Mouse (Mus musculus): Measurements from ENCODE around the gene Hectd3.

The Hectd3 gene

GRCm38 (mm10) chr4:116995131-116995797 is at the start of gene Hectd3:
TSS of gene Hectd3 (plus strand) at chr4:116995317.
- ChIA-PET POLR2A (interaction anchor here (0.5 to 5.7 kb wide), 87 partner anchors 8 to 942 kb away, joined by 3 to 53 read pairs (median 4); partner anchors contain the start of genes Btbd19 (in 3 of the 4), Plk3 (in 3 of the 4), Ccdc163 (in 2 of the 4) and Eif2b3 (in 2 of the 4)), CTCF (interaction anchor here (0.6 to 2.1 kb wide), 42 partner anchors 8 to 555 kb away, joined by 3 to 18 read pairs (median 5); partner anchors contain the start of genes Btbd19 (in 3 of the 4), Mutyh (in 1 of the 4), Plk3 (in 1 of the 4) and Ptch2 (in 1 of the 4))

- CTCF ChIA-PET: no interaction called here
- POLR2A ChIA-PET: interaction anchor here in 1 of 4 experiments (0.7 to 1.1 kb wide), 2 partner anchors 21 to 35 kb away, joined by 3 to 4 read pairs; no protein-coding TSS in a partner anchor
Observed at GRCm38 (mm10) chr4:116951642-116952041, 43.5 kb upstream of the Hectd3 start.

- ChIA-PET CTCF (no interaction called here), POLR2A (interaction anchor here in 2 of 4 experiments (0.6 to 1.5 kb wide), 2 partner anchors 40 to 246 kb away, joined by 3 to 9 read pairs; partner anchors contain the start of genes Hectd3 (in 1 of the 2) and Urod (in 1 of the 2))
Observed at GRCm38 (mm10) chr4:116954951-116955350, 40.2 kb upstream of the Hectd3 start.

- CTCF ChIA-PET: interaction anchor here in 3 of 4 experiments (0.6 to 4.3 kb wide), 9 partner anchors 7 to 176 kb away, joined by 3 to 13 read pairs (median 5); no protein-coding TSS in a partner anchor
- POLR2A ChIA-PET: interaction anchor here in 2 of 4 experiments (0.8 to 1.5 kb wide), 5 partner anchors 10 to 185 kb away, joined by 3 to 4 read pairs (median 3); no protein-coding TSS in a partner anchor
Observed at GRCm38 (mm10) chr4:116976503-116976902, 18.6 kb upstream of the Hectd3 start.

- ChIA-PET CTCF (interaction anchor here (0.6 to 2.9 kb wide), 13 partner anchors 10 to 265 kb away, joined by 3 to 33 read pairs (median 6); partner anchors contain the start of gene Hectd3 (in 1 of the 4)), POLR2A (interaction anchor here in 3 of 4 experiments (0.6 to 2.8 kb wide), 13 partner anchors 9 to 253 kb away, joined by 3 to 21 read pairs (median 4); partner anchors contain the start of genes Hectd3 (in 1 of the 3), Mutyh (in 1 of the 3), Plk3 (in 1 of the 3) and Toe1 (in 1 of the 3))
Observed at GRCm38 (mm10) chr4:116985681-116986080, 9.4 kb upstream of the Hectd3 start.

GRCm38 (mm10) chr4:116986400-116987121 is 8.6 kb upstream of the Hectd3 start:
- POLR2A ChIA-PET: interaction anchor here in 3 of 4 experiments (0.6 to 4.3 kb wide), 53 partner anchors 9 to 391 kb away, joined by 3 to 21 read pairs (median 4); partner anchors contain the start of genes Hectd3 (in 3 of the 3), Prdx1 (in 2 of the 3), Ptch2 (in 2 of the 3) and Zswim5 (in 2 of the 3)

GRCm38 (mm10) chr4:116987122-116987456 is 8.0 kb upstream of the Hectd3 start:
- ChIA-PET POLR2A (interaction anchor here in 3 of 4 experiments (0.5 to 4.3 kb wide), 56 partner anchors 8 to 1753 kb away, joined by 3 to 21 read pairs (median 4); partner anchors contain the start of genes Hectd3 (in 3 of the 3), Plk3 (in 2 of the 3), Prdx1 (in 2 of the 3) and Ptch2 (in 2 of the 3)), CTCF (interaction anchor here (0.5 to 2.9 kb wide), 73 partner anchors 8 to 325 kb away, joined by 3 to 34 read pairs (median 4); partner anchors contain the start of genes Hectd3 (in 4 of the 4), Ccdc163 (in 2 of the 4), Mmachc (in 2 of the 4) and Mutyh (in 2 of the 4))

More at GRCm38 (mm10) chr4:116986400-116987121, 8.6 kb upstream of the Hectd3 start:
- CTCF ChIA-PET: interaction anchor here (0.5 to 2.9 kb wide), 77 partner anchors 9 to 325 kb away, joined by 3 to 34 read pairs (median 4); partner anchors contain the start of genes Hectd3 (in 4 of the 4), Ccdc163 (in 2 of the 4), Mmachc (in 2 of the 4) and Mutyh (in 2 of the 4)

GRCm38 (mm10) chr4:116989731-116990130 is 5.4 kb upstream of the Hectd3 start:
- ChIA-PET CTCF (interaction anchor here (0.5 to 1.4 kb wide), 9 partner anchors 13 to 848 kb away, joined by 3 to 7 read pairs (median 4); no protein-coding TSS in a partner anchor), POLR2A (interaction anchor here in 3 of 4 experiments (0.7 to 4.3 kb wide), 11 partner anchors 11 to 212 kb away, joined by 3 to 16 read pairs (median 3); partner anchors contain the start of gene Plk3 (in 1 of the 3))

GRCm38 (mm10) chr4:116991366-116991765 is 3.8 kb upstream of the Hectd3 start:
- POLR2A ChIA-PET: no interaction called here

GRCm38 (mm10) chr4:116993672-116994621 is 1.2 kb upstream of the Hectd3 start, which contains the start of gene Urod:
TSS of gene Urod (minus strand) at chr4:116994413.
- CTCF ChIA-PET: interaction anchor here (0.7 to 1.7 kb wide), 9 partner anchors 9 to 273 kb away, joined by 3 to 10 read pairs (median 3); partner anchors contain the start of genes Ptch2 (in 1 of the 4) and Tesk2 (in 1 of the 4)
- POLR2A ChIA-PET: interaction anchor here in 3 of 4 experiments (0.6 to 5.7 kb wide), 36 partner anchors 8 to 864 kb away, joined by 3 to 53 read pairs (median 5); partner anchors contain the start of genes Rps8 (in 2 of the 3), Tesk2 (in 2 of the 3), Akr1a1 (in 1 of the 3) and Eif2b3 (in 1 of the 3)

More at GRCm38 (mm10) chr4:116991366-116991765, 3.8 kb upstream of the Hectd3 start:
- CTCF ChIA-PET: interaction anchor here in 1 of 4 experiments (0.6 to 1.0 kb wide), 4 partner anchors 11 to 326 kb away, joined by 3 read pairs; no protein-coding TSS in a partner anchor

GRCm38 (mm10) chr4:116995798-116996135 is 650 bp downstream of the Hectd3 start:
- POLR2A ChIA-PET: interaction anchor here (0.5 to 5.7 kb wide), 88 partner anchors 9 to 942 kb away, joined by 3 to 53 read pairs (median 4); partner anchors contain the start of genes Btbd19 (in 3 of the 4), Plk3 (in 3 of the 4), Ccdc163 (in 2 of the 4) and Eif2b3 (in 2 of the 4)
- CTCF ChIA-PET: interaction anchor here (0.6 to 2.1 kb wide), 43 partner anchors 8 to 556 kb away, joined by 3 to 18 read pairs (median 5); partner anchors contain the start of genes Btbd19 (in 3 of the 4), Eif2b3 (in 1 of the 4), Mutyh (in 1 of the 4) and Plk3 (in 1 of the 4)

- POLR2A ChIA-PET: interaction anchor here in 2 of 4 experiments (0.7 to 1.4 kb wide), 7 partner anchors 13 to 202 kb away, joined by 3 to 5 read pairs (median 3); partner anchors contain the start of gene Eif2b3 (in 1 of the 2)
- CTCF ChIA-PET: interaction anchor here in 2 of 4 experiments (0.7 to 1.4 kb wide), 3 partner anchors 13 to 232 kb away, joined by 3 to 4 read pairs (median 3); no protein-coding TSS in a partner anchor
Observed at GRCm38 (mm10) chr4:116999513-117000154, 4.5 kb downstream of the Hectd3 start.

- ChIA-PET POLR2A (interaction anchor here in 3 of 4 experiments (0.6 to 7.9 kb wide), 68 partner anchors 6 to 781 kb away, joined by 3 to 61 read pairs (median 5); partner anchors contain the start of genes Rps8 (in 3 of the 3), Ccdc163 (in 2 of the 3), Eif2b3 (in 2 of the 3) and Hectd3 (in 2 of the 3)), CTCF (interaction anchor here (0.6 to 2.8 kb wide), 55 partner anchors 8 to 268 kb away, joined by 3 to 23 read pairs (median 4); partner anchors contain the start of genes Eif2b3 (in 2 of the 4), Urod (in 2 of the 4), Kif2c (in 1 of the 4) and Mutyh (in 1 of the 4))
Observed at GRCm38 (mm10) chr4:117001957-117002356, 6.8 kb downstream of the Hectd3 start.

- ChIA-PET POLR2A (interaction anchor here (0.5 to 7.9 kb wide), 84 partner anchors 7 to 782 kb away, joined by 3 to 61 read pairs (median 4); partner anchors contain the start of genes Rps8 (in 3 of the 4), Btbd19 (in 2 of the 4), Ccdc163 (in 2 of the 4) and Eif2b3 (in 2 of the 4)), CTCF (interaction anchor here (0.5 to 2.8 kb wide), 77 partner anchors 7 to 316 kb away, joined by 3 to 23 read pairs (median 4); partner anchors contain the start of genes Eif2b3 (in 2 of the 4), Urod (in 2 of the 4), Hectd3 (in 1 of the 4) and Kif2c (in 1 of the 4))
Observed at GRCm38 (mm10) chr4:117002543-117003521, 7.7 kb downstream of the Hectd3 start.
